Mouse (Mus musculus) liver, embryonic 14.5 days (tissue): Measurements from ENCODE around the gene Tor1a. TPM values are rescaled to one million over a fixed set of nuclear protein-coding genes. Genes with fewer than 3 reads are reported as not detected.

Experiments used
- ATAC-seq: fragments of 200-750 bp; cut with Nextera tagmentation; 2 replicates; pipeline ENCODE4 v1.8.0; 2017; ENCODE audit warnings: moderate number of reproducible peaks, mild to moderate bottlenecking, moderate library complexity; ENCODE audit not compliant: insufficient read depth
- DNase-seq, 3 experiments: peaks; one replicate each; pipeline ENCODE4 v3.0.0-alpha.2; 2012 to 2013; ENCODE audit warnings: low read depth in 3 of 3, low spot score in 3 of 3
- H3K27ac ChIP-seq: fragments of 300-500 bp; sonication (generic); 2 replicates; pipeline ENCODE4 v1.5.1; 2014; ENCODE audit warnings: moderate library complexity, mild to moderate bottlenecking, control low read depth, inconsistent platforms
- H3K27me3 ChIP-seq: fragments of 300-500 bp; sonication (generic); 2 replicates; pipeline ENCODE4 v1.6.1; 2014; ENCODE audit warnings: mild to moderate bottlenecking, low read length, moderate library complexity; ENCODE audit not compliant: control insufficient read depth, insufficient read depth
- H3K36me3 ChIP-seq: fragments of 300-500 bp; sonication (generic); replicated peaks from 2 replicates; pipeline ENCODE4 v1.6.1; 2014; ENCODE audit warnings: low read depth; ENCODE audit not compliant: control insufficient read depth, insufficient read depth
- H3K4me1 ChIP-seq, 2 experiments: fragments of 200-500 bp in 1 of 2; fragments of 300-500 bp in 1 of 2; sonication (generic) in 1 of 2; replicated peaks; 2 replicates each; pipeline ENCODE4 v1.6.1; 2012 to 2014; ENCODE audit warnings: antibody characterized with exemption in 1 of 2, inconsistent platforms in 1 of 2, low read length in 1 of 2; ENCODE audit not compliant: control insufficient read depth in 2 of 2, insufficient read depth in 2 of 2
- H3K4me2 ChIP-seq: fragments of 300-500 bp; sonication (generic); 2 replicates; pipeline ENCODE4 v1.6.1; 2014; ENCODE audit warnings: low read depth, mild to moderate bottlenecking, control low read depth, moderate library complexity
- H3K4me3 ChIP-seq, 2 experiments: fragments of 200-500 bp in 1 of 2; fragments of 300-500 bp in 1 of 2; sonication (generic) in 1 of 2; 2 replicates each; pipeline ENCODE4 v1.5.1; 2012 to 2014; ENCODE audit warnings: low read depth in 2 of 2, low read length in 2 of 2, mild to moderate bottlenecking in 2 of 2, control low read depth in 1 of 2, inconsistent platforms in 1 of 2, moderate library complexity in 1 of 2; ENCODE audit not compliant: insufficient read depth in 1 of 2
- H3K9ac ChIP-seq: fragments of 300-500 bp; sonication (generic); replicated peaks from 2 replicates; pipeline ENCODE4 v1.6.1; 2014; ENCODE audit warnings: mild to moderate bottlenecking, control low read depth, moderate library complexity
- H3K9me3 ChIP-seq: fragments of 300-500 bp; sonication (generic); 2 replicates; pipeline ENCODE4 v1.6.1; 2016; ENCODE audit warnings: low read length, mixed read lengths; ENCODE audit not compliant: control insufficient read depth
- CTCF ChIP-seq: IDR thresholded peaks from 2 replicates; pipeline ENCODE4 v1.5.1; 2016; ENCODE audit warnings: antibody characterized with exemption, low read depth, control low read depth
- EP300 ChIP-seq: IDR thresholded peaks from 2 replicates; pipeline ENCODE4 v1.6.1; 2016; ENCODE audit warnings: antibody characterized with exemption, low read depth
- WGBS: fragments of 180-500 bp; shearing (Covaris S2); extraction: QIAGEN DNeasy Blood & Tissue Kit; methylation state at CpG from one replicate; pipeline ENCODE4 v1.1.7; 2014; ENCODE audit not compliant: insufficient replicate concordance; 5-methylcytosine and 5-hydroxymethylcytosine counted together
- polyA plus RNA-seq, 2 experiments: library from polyadenylated mRNA; depleted of rRNA in 1 of 2; stranded (reverse) in 1 of 2; unstranded in 1 of 2; fragments of >200 nt; fragmentation: Nextera tagmentation in 1 of 2; extraction: Ambion mirVana in 1 of 2; gene quantifications; 2 replicates each; pipeline versions ENCODE4 v1.2.1 to v1.2.3; 2012 to 2014

The Tor1a gene
- polyA plus RNA-seq, 2 experiments: 29.3 to 34.8 TPM

GRCm38 (mm10) chr2:30990221-30990620 is 22.5 kb upstream of the Tor1a start:
- Histone ChIP-seq H3K4me2 (no peak overlapping the region), H3K9ac (no peak overlapping the region), H3K9me3 (no peaks in the 10 kb centered on the region), H3K36me3 (no peaks in the 10 kb centered on the region), H3K4me3 (no peak overlapping the region), H3K27me3 (no peaks in the 10 kb centered on the region), H3K4me1 (peaks cover 3% of the 10 kb centered on the region in 2 experiments; a peak in 3 of 4 replicates), H3K27ac (no peak overlapping the region)
- ATAC-seq (no peak), DNase-seq (no peak)
- 71% methylated on average over 9 of the region's 9 CpGs for WGBS
- TF ChIP-seq CTCF (no peak), EP300 (no peak)

- DNase-seq (peak; percentile 31 to 56 (median 39)), ATAC-seq (no peak)
- H3K4me3 ChIP-seq: no peak overlapping the region
- H3K4me2 ChIP-seq: peak overlapping the region; percentile 41
- H3K27ac ChIP-seq: no peak overlapping the region
- peak overlapping the region; percentile 11; the same call in 1 of the 2 replicates for H3K9ac ChIP-seq
- no peaks in the 10 kb centered on the region for H3K27me3 ChIP-seq
- no peaks in the 10 kb centered on the region for H3K36me3 ChIP-seq
- peaks cover 8 to 10% of the 10 kb centered on the region in 2 experiments; a peak in 3 of 4 replicates for H3K4me1 ChIP-seq
- WGBS: 23% methylated on average over 17 of the region's 17 CpGs
- TF ChIP-seq EP300 (no peak), CTCF (no peak)
- no peaks in the 10 kb centered on the region for H3K9me3 ChIP-seq
These were observed 17.6 kb upstream of the Tor1a start for GRCm38 (mm10) chr2:30985111-30986020.

DNA sequence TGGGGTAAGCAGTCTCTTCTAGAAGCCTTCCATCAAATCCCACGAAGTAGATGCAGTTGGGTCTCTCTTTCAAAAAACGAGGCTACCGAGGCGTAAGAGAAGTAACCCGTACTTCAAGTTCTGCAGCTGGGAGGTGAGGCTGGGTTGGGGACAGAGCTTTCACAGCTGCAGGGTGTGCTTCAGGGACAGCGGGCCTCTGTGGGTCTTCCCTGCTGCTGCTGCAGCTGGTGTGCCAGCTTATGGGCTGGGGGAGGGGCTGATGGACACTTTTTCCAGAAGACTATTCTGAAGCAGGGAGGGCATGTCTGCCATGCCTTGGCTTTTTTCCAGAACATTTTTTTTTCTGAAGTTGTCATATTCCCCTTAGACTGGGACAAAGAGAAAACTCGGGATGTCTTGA is 15.3 kb upstream of the Tor1a start:
- Histone ChIP-seq H3K9me3 (no peaks in the 10 kb centered on the region), H3K27me3 (no peaks in the 10 kb centered on the region), H3K27ac (no peak overlapping the region), H3K36me3 (no peaks in the 10 kb centered on the region; the same call in none of the 2 replicates), H3K4me3 (peak overlapping the region; percentile 60 to 88; a peak in 3 of 4 replicates), H3K4me2 (peak overlapping the region; percentile 85), H3K9ac (peak overlapping the region; percentile 82), H3K4me1 (peaks cover 8 to 10% of the 10 kb centered on the region in 2 experiments; a peak in 3 of 4 replicates)
- TF ChIP-seq EP300 (no peak), CTCF (no peak)
- DNase-seq: no peak
- 59% methylated on average over 7 of the region's 7 CpGs for WGBS
- ATAC-seq: no peak

DNA sequence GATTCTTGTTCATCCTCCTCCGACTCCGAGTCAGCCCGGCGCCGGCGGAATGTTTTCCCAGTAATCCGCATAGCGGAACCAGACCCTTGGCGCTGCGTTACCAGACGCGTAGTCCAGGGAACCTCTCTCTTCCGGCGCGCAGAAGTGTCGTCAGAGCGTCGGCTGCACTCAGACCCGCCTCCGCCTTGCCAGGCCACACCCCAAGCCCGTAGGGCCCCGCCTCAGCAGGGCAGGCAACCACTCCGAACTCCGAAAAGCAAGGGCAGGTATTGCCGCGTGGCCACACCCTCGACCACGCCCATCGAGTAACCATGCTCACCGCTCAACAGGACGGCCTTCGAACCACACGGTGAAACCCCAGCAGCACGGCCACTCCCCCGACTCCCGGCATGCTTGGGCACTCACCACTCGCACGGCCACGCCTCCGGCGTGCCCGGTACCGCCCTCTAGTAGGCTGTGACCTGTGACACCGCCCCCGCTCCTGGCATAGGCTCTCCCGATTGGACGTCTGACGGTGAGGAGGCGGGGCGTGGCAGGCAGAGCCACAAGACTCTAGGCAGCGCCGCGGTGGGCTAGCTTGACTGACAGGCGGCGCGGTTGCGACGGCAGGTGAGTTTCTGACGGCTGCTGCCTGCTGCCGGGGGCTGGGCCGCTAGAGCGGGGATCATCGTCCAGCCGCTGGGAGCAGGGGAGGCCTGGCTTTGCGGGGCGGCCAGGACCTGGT is 14.2 kb upstream of the Tor1a start, which contains the start of the genes BC005624 and Usp20:
Gene BC005624 (minus strand): TSS at position 412 of the 724 bp plus-strand sequence.
Gene Usp20 (plus strand): TSS at position 490 of the 724 bp plus-strand sequence.
- peaks cover 4% of the 10 kb centered on the region for H3K36me3 ChIP-seq
- no peaks in the 10 kb centered on the region for H3K27me3 ChIP-seq
- peak within 1 kb of the TSS; percentile 85 for H3K4me2 ChIP-seq
- H3K9ac ChIP-seq: peak within 1 kb of the TSS; percentile 83
- peak within 1 kb of the TSS; percentile 85 to 88 for H3K4me3 ChIP-seq
- no peaks in the 10 kb centered on the region for H3K9me3 ChIP-seq
- peak; percentile 38; the same call in 1 of the 2 replicates for TF ChIP-seq CTCF
- TF ChIP-seq EP300: no peak
- H3K27ac ChIP-seq: no peak within 1 kb of the TSS; the same call in 1 of the 2 replicates
- ATAC-seq (peak; percentile 95), DNase-seq (peak; percentile 98 to 99 (median 99))
- peaks cover 8 to 10% of the 10 kb centered on the region in 2 experiments; a peak in 3 of 4 replicates for H3K4me1 ChIP-seq
- WGBS: under 1% methylated on average over 66 of the region's 66 CpGs
